In the genomic region with DNA sequence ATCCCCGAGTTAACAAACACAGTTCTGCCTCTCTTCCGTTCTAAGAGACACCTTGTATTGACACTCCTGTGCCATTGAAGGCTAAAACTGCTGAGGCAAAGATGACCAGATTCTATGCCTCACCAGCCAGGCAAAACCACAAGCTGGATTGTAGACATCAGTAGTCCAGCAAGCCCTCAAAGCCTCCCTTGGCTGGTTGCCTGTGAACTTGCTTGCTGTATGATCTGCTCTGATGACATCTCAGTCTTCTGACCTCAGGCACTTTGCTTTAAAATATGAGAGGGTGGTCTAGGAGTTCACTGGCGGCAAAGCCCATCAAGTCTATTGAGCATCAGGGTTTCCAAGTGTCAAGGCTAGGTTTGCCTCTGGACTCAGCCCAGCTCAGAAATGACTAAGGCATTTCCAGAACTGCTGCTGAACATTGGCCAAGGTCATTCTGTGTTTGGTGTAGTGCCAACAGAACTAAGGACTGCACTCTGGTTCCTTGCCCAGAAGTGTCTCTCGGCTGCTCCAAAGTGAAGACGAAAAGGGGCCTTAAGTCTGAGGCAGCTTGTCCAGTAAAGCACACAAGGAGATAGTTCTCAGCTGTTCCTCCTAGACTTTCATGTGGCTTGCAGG, we compare ENCODE assay signal across 8 mouse cellular contexts.
DNase-seq lines count a peak whose midpoint lies in the region; ATAC-seq and TF ChIP-seq lines count a peak whose summit lies in the region.

No protein-coding gene starts in this region.

- no peaks in the 10 kb centered on the region for H3K9me3 ChIP-seq in liver, postnatal 0 days (ENCODE audit: low read length)
- H3K9me3 ChIP-seq in forebrain, embryonic 12.5 days, result no peaks in the 10 kb centered on the region
- no peaks in the 10 kb centered on the region for H3K9me3 ChIP-seq in liver, embryonic 11.5 days (ENCODE audit: control insufficient read depth, low read length)

- TF ChIP-seq CTCF in liver, adult 2 months (IDR thresholded peaks at IDR 0.05; ENCODE audit: low read depth, low read length), result no peak
- no peak for TF ChIP-seq CTCF in liver, postnatal 0 days (IDR thresholded peaks at IDR 0.05; ENCODE audit: low read depth)
- no peak for TF ChIP-seq CTCF in embryonic fibroblast, embryonic 13.5 days (IDR thresholded peaks at IDR 0.05; ENCODE audit: borderline replicate concordance, insufficient read depth, low read length)

- no peak overlapping the region for H3K4me3 ChIP-seq in liver, adult 2 months (ENCODE audit: insufficient read depth, low read depth, low read length)
- H3K4me3 ChIP-seq in liver, postnatal 0 days (ENCODE audit: low read depth, low read length), result no peak overlapping the region
- no peak overlapping the region for H3K4me3 ChIP-seq in embryonic fibroblast, embryonic 13.5 days (ENCODE audit: insufficient read depth, low read length)
- no peak overlapping the region for H3K4me3 ChIP-seq in forebrain, embryonic 12.5 days (replicated peaks)
- no peak overlapping the region for H3K4me3 ChIP-seq in liver, embryonic 11.5 days (ENCODE audit: low read depth, low read length)

- TF ChIP-seq POLR2A in liver, adult 2 months (IDR thresholded peaks at IDR 0.05; ENCODE audit: extremely low read depth, insufficient read depth, low read length), result no peak
- no peak for TF ChIP-seq POLR2A in embryonic fibroblast, embryonic 13.5 days (IDR thresholded peaks at IDR 0.05; ENCODE audit: low read depth, low read length)

- no peak for TF ChIP-seq EP300 in liver, postnatal 0 days (IDR thresholded peaks at IDR 0.05; ENCODE audit: low read depth)

- DNase-seq in liver, adult 2 months (ENCODE audit: extremely low read depth, low read depth, low spot score), result peak; percentile 43
- no peak for DNase-seq in liver, postnatal 0 days
- DNase-seq in kidney, adult 18-20 months, result peak; percentile 80
- peak; percentile 82 for DNase-seq in ovary, adult 18-20 months (ENCODE audit: low spot score)
- DNase-seq in frontal cortex, postnatal 25 days (ENCODE audit: low spot score in 2 of 2), result no peak
- DNase-seq in liver, embryonic 11.5 days (ENCODE audit: low spot score), result no peak

- no peak for ATAC-seq in liver, postnatal 0 days
- ATAC-seq in forebrain, embryonic 12.5 days (ENCODE audit: low FRiP score), result no peak
- ATAC-seq in liver, embryonic 11.5 days (replicated peaks; ENCODE audit: low FRiP score), result no peak

- WGBS in liver, adult 2 months, result 64% methylated on average over 5 of the region's 5 CpGs
- WGBS in liver, postnatal 0 days (ENCODE audit: insufficient replicate concordance), result 71% methylated on average over 5 of the region's 5 CpGs
- 93% methylated on average over 5 of the region's 5 CpGs for WGBS in forebrain, embryonic 12.5 days
- WGBS in liver, embryonic 11.5 days, result 82% methylated on average over 5 of the region's 5 CpGs

- H3K27me3 ChIP-seq in liver, adult 2 months (ENCODE audit: control insufficient read depth, insufficient read depth, low read length), result no peaks in the 10 kb centered on the region
- no peaks in the 10 kb centered on the region for H3K27me3 ChIP-seq in liver, postnatal 0 days (ENCODE audit: insufficient read depth, low read length)
- no peaks in the 10 kb centered on the region for H3K27me3 ChIP-seq in forebrain, embryonic 12.5 days
- no peaks in the 10 kb centered on the region for H3K27me3 ChIP-seq in liver, embryonic 11.5 days (replicated peaks; ENCODE audit: control insufficient read depth, insufficient read depth, low read length)

- no peaks in the 10 kb centered on the region for H3K79me2 ChIP-seq in liver, adult 2 months (ENCODE audit: control insufficient read depth, insufficient read depth, low read length)

- H3K4me1 ChIP-seq in liver, adult 2 months (ENCODE audit: control insufficient read depth, insufficient read depth, low read length), result no peaks in the 10 kb centered on the region
- H3K4me1 ChIP-seq in liver, postnatal 0 days (ENCODE audit: insufficient read depth), result no peaks in the 10 kb centered on the region
- H3K4me1 ChIP-seq in embryonic fibroblast, embryonic 13.5 days (ENCODE audit: control insufficient read depth, insufficient read depth, low read length), result no peaks in the 10 kb centered on the region
- H3K4me1 ChIP-seq in forebrain, embryonic 12.5 days, result no peaks in the 10 kb centered on the region
- H3K4me1 ChIP-seq in liver, embryonic 11.5 days (replicated peaks; ENCODE audit: control insufficient read depth, insufficient read depth, low read length), result no peaks in the 10 kb centered on the region

- H3K36me3 ChIP-seq in liver, adult 2 months (ENCODE audit: control insufficient read depth, insufficient read depth, low read length), result no peaks in the 10 kb centered on the region
- no peaks in the 10 kb centered on the region for H3K36me3 ChIP-seq in liver, postnatal 0 days (replicated peaks; ENCODE audit: insufficient read depth, low read length)
- H3K36me3 ChIP-seq in forebrain, embryonic 12.5 days (replicated peaks), result no peaks in the 10 kb centered on the region
- no peaks in the 10 kb centered on the region for H3K36me3 ChIP-seq in liver, embryonic 11.5 days (ENCODE audit: control insufficient read depth, insufficient read depth, low read length)

- no peak overlapping the region for H3K9ac ChIP-seq in liver, adult 2 months (ENCODE audit: low read depth, low read length)
- H3K9ac ChIP-seq in liver, postnatal 0 days (replicated peaks), result no peak overlapping the region
- H3K9ac ChIP-seq in forebrain, embryonic 12.5 days, result no peak overlapping the region
- H3K9ac ChIP-seq in liver, embryonic 11.5 days (ENCODE audit: low read depth, low read length), result no peak overlapping the region

- H3K27ac ChIP-seq in liver, adult 2 months (replicated peaks; ENCODE audit: insufficient read depth, low read depth, low read length), result no peak overlapping the region
- no peak overlapping the region for H3K27ac ChIP-seq in liver, postnatal 0 days (ENCODE audit: low read depth)
- H3K27ac ChIP-seq in embryonic fibroblast, embryonic 13.5 days (ENCODE audit: insufficient read depth, low read length), result peak overlapping the region; percentile 21; the same call in 1 of the 2 replicates
- H3K27ac ChIP-seq in forebrain, embryonic 12.5 days, result no peak overlapping the region
- H3K27ac ChIP-seq in liver, embryonic 11.5 days (ENCODE audit: low read depth, low read length), result no peak overlapping the region

- H3K4me2 ChIP-seq in liver, postnatal 0 days (ENCODE audit: low read depth, low read length), result no peak overlapping the region
- H3K4me2 ChIP-seq in forebrain, embryonic 12.5 days, result no peak overlapping the region
- H3K4me2 ChIP-seq in liver, embryonic 11.5 days, result no peak overlapping the region

Comparison
In these comparisons a context has a peak if more than half of its experiments do, and no peak if none do; other contexts are left out.
1. DNase-seq: peak in liver, adult 2 months (single experiment), kidney, adult 18-20 months (single experiment) and ovary, adult 18-20 months (single experiment); none in liver, postnatal 0 days (single experiment), frontal cortex, postnatal 25 days (0 of 2) and liver, embryonic 11.5 days (single experiment).